Mouse (Mus musculus) liver, adult 2 months (tissue): ENCODE data around the gene Tstd1.

Experiments
- CTCF ChIP-seq: fragments of 200-500 bp; IDR thresholded peaks from 2 replicates; pipeline ENCODE4 v1.5.1; 2011; ENCODE audit warnings: low read depth, low read length, control low read depth
- POLR2A ChIP-seq: fragments of 200-500 bp; IDR thresholded peaks from 2 replicates; pipeline ENCODE4 v1.6.1; 2011; ENCODE audit warnings: low read length, control low read depth; ENCODE audit not compliant: insufficient read depth; ENCODE audit errors: extremely low read depth

GRCm38 (mm10) chr1:171419905-171420304 lies 1.2 kb downstream of the Tstd1 start:
- TF ChIP-seq CTCF = no peak
- TF ChIP-seq POLR2A = no peak
